Mouse (Mus musculus) lung, postnatal 36 days (tissue): ENCODE data around the gene Mex3d.
A peak's percentile ranks its signal among the peaks of the same experiment; 100 is the strongest.

Experiments used
- DNase-seq: peaks from one replicate; pipeline ENCODE4 v3.0.0; 2022; ENCODE audit warnings: mixed read lengths

The Mex3d gene

DNA sequence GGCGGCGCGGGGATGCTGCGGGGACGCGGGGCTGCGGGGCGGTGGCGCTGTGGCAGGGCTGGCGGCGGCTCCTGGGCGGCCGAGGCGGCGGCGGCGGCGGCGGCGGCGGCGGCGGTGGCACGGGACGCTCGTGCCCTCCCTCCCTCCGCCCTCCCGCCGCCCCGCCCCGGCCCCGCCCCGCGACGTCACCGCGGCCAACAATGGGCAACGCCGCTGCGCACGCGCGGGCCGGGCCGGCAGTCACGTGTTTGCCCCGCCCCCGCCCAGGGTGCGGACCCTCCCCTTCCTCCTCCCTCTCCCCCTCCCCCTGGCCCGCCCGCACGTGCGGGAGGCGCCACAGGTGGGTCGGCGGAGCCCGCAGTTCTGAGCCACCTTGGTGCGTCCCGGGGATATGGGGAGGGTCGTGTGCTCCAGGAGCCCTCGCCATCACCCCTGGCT, at the start of gene Mex3d:
Gene Mex3d, minus strand, starts transcription at position 138 of the 438 bp plus-strand sequence.
- DNase-seq: peak; percentile 90

DNA sequence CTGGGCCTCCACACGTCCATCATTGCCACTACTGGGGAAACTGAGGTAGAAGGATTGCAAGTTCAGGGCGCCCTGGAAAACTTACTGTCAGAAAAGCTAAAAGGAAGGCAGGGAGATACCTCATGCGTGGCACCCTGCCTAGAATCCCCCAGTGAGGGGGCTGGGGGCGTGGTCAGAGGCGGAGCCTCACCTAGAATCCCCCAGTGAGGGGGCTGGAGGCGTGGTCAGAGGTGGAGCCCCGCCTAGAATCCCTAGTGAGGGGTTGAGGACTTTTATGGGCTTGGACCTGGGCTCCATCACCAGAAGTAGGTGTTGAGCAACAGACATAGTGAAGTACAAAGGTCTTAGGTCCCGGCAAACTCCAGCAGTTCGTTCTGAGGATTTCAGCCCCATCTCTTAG, 48.8 kb upstream of the Mex3d start:
- DNase-seq: no peak

DNA sequence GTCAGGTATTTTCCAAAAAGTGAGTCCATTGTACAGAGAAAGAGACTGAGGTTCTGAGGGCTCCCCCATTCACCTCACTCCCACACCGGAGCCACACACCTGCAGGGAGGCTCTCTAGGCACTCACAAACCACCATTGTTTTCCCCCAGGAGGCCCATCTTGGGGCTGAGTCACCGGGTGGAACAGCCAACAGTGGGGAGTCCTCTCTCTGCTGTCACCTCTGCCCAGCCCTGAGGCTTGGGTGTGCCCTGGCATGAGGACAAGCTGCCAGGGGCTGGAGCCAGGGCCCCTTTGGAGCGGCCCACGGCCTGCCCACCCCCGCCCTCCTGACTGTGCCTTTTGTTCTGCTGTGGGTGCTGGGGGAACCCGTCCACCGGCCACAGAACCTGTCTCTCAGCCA, 48.3 kb upstream of the Mex3d start:
- no peak for DNase-seq

DNA sequence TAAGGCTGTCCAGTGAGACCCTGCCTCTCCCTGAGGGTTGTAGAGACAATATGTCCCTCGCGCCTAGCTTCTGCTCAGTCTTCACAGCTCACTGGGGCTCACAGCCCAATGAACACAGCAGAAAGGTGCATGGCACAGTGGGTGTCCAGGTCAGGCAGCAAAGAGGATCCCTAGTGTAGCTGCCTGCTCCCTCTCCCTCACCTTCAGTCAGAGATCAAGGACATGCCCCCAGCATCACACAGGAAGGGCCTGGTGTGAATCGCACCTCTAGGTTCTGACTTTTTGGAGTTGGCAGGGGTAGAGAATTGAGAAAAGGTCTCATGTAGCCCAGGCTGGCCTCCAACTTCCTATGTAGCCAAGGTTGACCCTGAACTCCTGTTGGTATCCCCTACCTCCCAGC, 47.4 kb upstream of the Mex3d start:
- DNase-seq: no peak

DNA sequence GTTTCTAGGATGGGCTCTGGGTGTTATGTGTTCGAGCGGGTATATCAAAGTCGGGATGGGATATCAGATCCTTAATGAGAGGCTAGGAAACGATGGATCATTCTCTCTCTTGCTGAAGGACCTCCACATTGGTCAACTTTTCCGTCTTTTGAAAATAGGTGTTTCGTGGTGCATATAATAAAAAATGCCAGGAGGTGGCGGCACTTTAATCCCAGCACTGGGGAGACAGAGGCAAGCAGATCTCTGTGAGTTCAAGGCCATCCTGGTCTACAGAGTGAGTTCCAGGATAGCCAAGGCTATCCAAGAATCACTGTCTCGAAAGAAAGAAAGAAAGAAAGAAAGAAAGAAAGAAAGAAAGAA, 46.8 kb upstream of the Mex3d start:
- no peak for DNase-seq

DNA sequence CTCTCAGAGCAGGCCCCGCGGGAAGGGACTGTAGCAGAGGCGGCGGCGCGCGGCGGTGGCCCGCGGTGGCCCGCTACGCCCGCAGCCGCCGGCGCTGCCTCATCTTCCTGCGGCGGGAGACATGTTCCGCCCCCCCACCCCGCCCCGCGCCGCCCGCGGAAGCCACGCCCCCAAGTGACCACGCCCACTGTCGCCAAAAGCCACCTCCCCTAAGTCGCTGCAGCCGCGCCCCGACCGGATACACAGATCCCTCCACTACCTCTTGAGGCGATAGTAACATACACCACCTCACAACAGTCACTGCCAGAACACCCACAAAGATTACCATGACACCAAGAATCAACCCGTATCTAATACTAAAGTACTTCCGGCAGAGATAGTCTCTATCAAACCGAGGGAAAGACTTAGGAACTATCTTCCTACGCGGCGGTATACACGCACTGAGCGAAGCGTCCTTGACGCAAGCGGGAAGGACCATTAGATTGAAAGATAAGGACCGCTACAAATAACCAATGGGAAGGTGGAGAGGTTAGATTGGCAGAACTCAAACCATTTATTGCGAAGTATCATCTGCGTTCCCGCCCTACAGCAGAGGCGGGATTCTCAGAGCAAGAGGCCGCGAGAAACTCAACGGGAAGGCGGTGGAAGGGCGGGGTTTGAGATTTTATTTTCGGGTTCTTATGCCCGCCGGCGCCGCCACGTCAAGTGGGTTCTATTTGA, 46.2 kb upstream of the Mex3d start, which contains the start of gene Tcf3:
Gene Tcf3, minus strand, starts transcription at position 135 of the 720 bp plus-strand sequence.
- peak; percentile 99 for DNase-seq

DNA sequence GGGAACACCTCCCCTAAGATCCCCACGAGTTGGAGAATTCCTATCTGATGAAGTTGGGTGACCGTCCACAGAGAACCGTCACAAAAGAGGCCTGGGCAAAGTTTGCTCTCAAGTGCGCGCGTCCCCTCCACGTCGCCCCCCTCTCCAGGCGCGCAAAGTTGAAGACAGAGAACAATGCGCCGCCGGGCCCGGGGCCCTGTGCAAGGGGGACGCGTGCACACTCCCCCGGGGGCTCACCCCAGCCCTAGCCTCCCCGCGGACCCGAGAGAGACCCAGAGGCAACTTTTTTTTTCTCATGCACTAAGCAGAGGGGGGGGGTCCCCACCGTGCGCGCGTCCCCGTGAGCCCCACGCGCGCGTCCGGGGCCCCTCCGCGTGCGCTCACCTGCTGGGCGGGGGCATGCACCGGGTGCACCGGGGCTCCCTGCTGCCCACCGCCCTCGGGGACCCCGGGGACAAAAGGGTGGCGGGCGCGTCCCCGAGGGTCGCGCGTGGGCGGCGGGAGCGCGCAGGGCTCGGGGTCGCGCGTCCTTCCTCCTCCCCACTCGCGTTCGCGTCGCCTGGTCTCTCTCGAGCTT, 45.6 kb upstream of the Mex3d start:
- no peak for DNase-seq

DNA sequence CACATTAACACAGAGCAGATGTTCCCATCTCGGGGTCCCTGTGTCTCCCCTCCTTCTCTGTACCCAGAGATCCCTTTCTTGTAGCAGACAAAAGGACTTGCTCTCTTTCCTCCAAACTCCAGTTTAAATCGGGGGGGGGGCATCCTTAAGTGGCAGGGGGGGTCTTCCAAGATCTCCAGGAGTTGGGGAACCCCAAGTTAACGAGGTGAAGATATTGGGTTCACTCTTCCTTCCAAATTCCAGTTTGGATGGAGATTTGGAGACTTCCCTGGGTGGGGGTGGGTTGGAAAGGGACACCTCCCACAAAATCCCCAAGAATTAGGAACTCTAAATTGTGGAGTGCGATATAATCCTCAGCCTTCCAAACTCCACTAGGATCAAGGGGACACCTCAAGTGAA, 44.9 kb upstream of the Mex3d start:
- no peak for DNase-seq

DNA sequence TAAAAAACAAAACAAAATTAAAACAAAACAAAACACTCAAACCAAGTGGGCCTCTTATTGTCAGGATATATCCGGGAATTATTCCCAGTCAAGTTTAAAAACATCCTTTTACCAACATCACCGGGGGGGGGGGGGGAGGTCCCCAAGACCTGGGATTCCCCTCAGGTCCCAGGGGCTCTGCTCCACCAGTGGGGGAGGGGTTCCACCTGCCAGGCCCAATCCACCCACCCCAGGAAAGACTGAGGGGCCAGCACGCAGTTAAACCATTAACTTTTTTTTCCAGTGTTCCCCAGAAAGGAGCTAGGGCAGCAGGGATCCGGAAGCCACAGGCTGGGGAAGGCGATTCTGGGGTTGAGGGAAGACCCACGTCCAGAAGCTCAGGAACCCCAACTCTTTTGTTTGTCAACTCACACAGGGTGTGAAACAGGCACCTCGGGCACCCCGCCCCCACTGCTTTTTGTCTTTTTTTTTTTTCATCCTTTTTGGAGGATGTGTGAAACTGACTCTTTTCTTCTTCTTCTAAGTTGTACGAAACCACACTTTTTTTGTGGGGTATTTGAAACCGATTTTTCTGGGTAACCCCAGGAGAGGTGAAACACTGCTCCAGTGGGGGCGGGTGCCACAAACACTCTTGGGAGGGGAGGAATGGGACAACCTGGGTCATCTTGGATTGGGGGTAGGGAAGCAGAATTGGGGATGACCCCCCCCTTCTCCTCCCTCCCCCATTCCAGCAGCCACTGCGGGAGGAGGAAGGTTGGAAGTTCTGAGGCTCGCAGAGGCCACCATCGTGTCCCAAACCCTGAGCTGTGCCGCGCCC, 44.3 kb upstream of the Mex3d start:
- DNase-seq: no peak

DNA sequence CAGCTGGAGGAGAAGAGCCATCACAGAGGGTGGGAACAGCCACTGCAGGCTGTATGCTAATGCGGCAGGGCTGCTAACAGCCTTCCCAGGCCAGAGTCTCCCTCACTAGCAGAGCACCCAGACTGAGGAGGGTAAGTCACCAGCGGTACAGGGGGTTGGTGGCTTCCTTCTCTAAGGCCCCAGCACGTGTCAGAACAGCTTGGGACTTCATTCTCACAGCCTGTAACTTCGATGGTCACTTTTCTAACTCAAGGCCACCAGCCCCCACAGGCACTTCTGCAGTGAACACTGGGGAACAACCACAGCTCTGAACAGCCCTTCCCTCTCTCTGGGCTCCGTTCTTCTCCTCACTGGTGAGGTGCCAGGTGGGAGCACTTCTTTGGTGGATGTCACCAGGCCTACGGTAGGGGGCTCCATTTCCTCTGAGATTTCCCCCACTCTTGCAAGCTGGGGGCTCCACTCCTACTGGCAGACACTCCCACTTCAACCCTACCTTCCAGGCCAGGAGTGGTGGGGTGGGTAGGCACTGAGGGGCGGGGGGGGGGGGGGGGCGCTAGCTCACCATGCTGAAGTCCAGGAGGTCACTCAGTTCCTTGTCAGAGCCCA, 43.0 kb upstream of the Mex3d start:
- DNase-seq: no peak

DNA sequence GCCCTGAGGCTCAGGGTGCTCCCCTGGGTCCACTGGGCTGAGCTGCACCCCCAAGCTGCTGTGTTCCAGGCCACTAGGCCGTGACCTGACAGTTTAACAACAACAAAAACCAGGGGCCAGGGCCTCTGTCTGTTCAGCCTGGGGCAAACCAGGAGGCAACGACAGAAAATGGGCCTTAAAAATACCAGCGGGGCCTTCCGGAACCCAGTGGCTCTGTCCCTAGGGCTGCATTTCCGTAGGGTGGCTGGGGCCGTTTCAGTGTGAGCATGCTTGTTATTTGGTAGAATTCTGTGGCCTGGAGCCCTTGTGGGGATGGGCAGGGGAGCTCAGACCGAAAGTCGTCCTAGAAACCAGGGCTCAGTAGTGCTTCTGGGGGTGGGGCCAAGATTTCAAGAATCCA, 42.3 kb upstream of the Mex3d start:
- DNase-seq: no peak

DNA sequence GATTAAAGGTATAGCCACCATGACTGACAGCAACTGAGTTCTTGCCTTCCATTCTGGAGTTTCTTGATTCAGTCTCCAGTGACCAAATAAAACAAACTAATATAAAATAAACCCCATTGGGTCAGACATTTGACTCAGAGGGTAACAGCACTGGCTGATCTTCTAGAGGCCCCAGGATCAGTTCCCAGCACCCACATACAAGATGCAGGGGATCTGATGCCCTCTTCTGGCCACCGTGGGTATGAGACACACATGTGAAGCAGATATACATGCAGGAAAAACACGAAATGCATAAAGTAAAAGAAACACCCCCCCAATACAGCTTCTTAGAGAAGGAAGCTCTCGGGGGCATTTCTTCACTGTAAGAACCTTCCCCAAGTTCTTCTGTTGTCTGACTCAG, 37.6 kb upstream of the Mex3d start:
- DNase-seq: no peak

DNA sequence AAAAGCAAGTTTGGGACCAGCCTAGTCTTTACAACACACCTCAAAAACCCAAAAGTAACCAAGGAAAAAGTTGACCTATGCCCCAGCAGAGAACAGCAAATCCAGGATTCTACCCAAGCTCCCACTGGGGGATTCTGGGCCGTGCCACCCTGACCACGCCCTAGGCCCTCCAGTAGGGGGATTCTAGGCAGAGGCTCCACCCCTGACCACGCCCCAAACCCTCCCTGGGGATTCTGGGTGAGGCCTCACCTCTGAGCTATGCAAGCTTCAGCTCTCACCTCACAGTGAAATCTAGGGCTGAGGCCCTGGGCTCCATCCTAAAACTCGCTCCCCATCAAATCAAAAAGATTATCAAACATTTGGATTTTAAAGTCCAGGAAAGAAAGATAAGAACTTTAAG, 36.1 kb upstream of the Mex3d start:
- DNase-seq: no peak

DNA sequence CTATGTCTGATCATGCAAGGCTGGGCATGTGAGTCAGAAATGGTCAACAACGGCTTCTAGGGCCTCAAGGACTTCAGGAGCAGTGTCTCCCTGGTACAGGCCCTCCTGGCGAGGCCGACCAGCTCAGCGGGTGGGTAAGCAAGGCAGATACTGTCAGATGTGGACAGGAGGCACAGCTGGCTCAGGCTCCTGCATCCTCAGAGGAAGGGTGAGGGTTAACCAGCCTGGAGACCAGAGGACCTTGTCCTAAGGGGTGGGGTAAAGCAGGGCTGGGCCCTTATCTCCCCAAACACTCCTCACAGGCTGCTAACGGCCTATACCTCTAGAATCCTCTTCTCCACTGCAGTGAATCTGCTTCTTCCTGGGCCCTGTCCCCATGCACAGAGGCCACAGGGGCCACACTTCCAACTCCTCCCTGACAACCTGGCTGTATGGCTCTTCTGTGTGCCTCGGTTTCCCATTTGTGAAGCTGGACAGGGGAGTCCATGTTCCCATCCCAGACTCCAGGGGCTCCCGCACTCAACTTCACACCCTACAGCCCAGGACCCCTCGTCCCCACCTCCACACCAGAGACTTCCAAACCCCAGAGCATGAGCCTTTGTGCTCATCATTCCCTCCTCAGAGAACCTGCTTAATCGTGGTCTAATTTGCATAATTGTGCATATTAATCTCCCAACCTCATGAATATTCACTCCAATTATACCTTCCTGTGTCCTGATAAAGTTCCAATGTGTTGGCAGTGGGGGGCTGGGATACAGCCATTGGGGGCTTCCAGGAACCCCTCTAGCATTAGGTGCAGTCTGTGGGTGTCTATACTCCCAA, 34.4 kb upstream of the Mex3d start:
- no peak for DNase-seq

DNA sequence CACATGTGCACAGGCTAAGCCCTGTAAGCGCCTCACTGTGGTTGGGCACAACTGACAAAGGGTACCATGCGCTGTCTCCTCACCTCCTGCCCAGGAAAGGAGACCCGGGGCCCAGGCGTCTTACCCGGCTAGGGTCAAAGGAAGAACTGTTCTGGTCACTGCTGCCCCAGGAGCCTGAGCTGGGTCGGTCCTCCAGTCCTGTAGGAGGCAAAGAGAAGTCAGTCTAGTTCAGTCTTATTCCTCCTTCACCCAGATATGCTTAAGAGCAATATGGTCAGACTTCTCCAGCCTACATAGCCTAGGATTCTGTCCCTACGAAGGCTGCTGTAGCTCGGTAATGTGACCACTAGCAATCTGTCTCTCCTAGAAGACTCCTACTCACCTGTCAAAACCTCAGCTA, 33.7 kb upstream of the Mex3d start:
- no peak for DNase-seq

DNA sequence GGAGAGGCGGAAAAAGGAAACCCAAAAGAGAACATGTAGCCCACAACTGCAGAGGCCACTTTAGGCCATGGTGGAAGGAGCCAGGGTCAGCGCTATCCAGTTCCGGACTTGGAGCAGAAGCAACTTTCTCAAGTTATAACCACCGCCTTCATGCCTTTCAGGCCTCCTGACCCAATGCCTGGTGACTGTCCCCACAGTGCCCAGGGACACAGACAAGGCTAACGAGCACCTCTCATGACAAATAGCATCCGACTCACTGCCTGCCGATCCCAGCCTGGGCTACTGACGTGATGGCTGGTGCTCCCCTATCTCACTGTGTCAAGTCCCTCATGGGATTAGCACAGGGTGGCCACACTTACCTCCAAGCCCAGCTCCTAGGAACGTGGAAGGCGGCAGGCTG, 33.3 kb upstream of the Mex3d start:
- no peak for DNase-seq

DNA sequence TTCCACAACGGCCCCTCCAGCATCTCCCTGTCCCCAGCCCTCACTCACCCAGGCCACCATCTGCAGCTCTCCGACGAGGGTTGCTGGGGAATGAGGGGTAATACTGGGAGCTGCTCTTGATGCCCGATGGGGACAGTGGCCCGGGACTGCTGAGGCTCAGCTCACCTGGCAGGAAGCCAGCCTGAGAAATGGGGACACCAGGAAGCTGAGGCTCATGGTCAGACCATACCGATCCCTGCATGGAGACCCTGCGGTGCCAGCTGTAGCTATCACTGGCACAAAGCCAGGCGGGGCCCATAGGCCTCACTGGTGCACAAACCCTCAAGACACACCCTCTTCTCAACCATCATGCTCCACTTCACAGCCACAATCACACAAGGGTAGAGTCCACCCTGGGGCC, 32.0 kb upstream of the Mex3d start:
- no peak for DNase-seq

DNA sequence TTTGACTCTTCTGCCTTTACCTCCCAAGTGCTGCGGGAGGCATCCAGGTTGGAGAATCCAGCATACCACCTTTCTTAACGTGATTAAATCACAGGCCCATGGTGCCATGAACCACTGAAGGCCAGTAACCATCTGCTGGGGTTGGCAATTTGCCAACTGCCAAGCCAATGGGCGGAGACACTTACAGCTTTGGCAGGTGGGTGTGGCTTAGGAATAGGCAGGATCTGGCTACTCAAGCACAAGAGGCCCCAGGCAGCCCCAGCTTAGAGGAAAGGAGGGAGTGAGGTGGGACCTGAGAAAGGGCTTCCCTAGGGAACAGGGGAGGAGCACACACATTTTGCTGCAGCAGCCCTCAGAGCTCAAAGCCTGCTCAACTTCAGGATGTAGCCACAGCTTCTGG, 30.9 kb upstream of the Mex3d start:
- peak; percentile 68 for DNase-seq

DNA sequence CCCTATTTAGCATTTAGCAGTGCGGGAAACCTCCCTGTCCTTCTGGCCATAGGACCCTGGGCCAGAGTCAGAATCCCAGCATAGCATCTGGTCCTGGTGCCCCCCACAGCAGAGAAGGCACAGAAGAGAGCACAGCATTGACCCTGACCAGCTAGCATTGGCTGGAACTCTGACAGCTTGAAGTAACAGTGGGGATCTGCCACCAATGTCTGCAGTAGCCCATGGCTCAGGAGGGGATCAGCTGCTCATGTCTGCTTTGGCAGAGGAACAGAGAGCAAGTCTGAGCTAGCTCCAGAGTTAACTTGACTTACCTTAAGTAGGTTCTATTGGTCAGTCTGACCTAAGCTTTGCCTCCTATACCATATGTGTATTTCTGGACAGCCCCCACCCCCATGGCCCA, 30.4 kb upstream of the Mex3d start:
- DNase-seq: no peak

DNA sequence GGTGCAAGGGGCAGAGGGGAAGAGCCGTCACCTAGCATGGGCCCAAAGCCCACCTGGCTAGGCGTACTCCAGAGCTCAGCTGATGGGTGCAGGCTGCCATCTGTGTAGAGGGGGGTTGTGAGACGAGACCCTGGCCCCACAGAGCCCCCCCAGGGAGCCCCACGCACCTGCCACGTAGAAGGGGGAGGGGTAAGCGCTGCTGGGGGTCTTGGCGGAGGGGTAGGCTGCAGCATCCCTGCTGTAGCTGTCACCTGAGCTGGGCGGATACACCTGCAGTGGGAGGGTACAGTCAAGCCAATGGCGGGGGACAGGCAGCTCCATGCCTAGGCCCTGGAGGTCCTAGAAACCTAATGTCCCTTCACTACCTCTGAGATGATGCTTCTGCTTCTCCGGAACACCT, 29.9 kb upstream of the Mex3d start:
- DNase-seq: no peak

DNA sequence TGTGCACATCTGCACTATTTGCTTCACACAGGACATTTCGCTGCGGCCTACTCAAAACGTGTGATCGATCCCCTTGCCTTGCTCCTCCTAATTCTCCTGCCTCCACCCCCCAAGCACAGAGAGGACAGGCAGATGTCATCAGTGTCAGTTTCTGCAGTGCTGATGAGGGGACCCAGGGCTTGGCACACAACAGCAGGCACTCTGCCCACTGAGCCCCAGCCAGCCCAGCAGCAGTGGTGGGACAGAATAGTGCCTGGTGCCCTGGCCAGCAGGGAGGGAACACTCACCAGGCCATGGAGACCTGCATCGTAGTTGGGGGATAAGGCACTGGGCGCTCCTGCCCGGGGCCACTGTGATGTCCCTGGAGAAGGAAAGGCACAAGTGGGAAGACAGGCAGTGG, 28.1 kb upstream of the Mex3d start:
- DNase-seq: no peak

DNA sequence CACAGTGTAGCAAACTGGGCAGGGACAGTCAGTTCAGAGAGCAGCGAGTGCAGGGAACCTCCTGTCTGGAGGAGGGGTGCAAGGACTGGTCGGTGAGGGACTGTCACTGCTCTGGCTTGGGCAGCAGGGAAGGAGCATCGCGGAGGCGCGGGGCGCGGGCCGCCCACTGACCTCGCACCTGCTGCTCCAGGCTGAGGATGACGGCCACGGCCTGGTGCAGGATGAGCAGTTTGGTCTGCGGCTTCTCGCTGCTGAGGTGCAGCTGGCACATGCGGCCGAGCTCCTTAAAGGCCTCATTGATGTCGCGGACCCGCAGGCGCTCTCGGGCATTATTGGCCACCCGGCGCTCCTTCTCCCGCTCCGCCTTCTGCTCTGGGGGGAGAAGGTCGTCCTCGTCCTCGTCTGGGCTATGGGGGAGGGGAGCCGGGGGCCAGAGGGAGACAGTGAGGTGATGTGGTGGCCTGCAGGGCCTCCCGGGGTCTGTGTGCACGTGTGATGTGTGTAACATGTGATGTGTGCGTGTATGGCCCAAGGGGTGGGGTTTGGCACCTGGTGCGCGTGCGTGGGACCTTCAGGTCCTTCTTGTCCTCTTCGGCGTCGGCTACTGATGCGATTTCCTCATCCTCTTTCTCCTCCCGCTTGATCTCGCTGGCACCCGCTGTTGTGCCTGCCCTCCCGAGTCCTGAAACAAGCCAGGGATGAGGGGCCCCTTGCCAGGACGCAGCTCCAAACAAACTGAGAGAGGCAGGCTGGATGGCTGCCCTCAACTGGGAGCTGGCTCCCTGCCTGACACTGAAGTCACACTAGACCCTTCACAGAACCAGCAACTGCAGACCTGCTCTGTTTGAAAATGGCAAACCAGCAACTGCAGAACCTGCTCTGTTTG, 25.4 kb upstream of the Mex3d start:
- peak; percentile 66 for DNase-seq
